Mouse (Mus musculus) spleen, postnatal 14 days (tissue): Measurements from ENCODE around the gene Fam57b.

Experiments
- DNase-seq, 2 experiments: peaks; one replicate each; pipeline ENCODE4 v3.0.0; 2021 to 2022; ENCODE audit warnings: low spot score in 2 of 2

The Fam57b gene

DNA sequence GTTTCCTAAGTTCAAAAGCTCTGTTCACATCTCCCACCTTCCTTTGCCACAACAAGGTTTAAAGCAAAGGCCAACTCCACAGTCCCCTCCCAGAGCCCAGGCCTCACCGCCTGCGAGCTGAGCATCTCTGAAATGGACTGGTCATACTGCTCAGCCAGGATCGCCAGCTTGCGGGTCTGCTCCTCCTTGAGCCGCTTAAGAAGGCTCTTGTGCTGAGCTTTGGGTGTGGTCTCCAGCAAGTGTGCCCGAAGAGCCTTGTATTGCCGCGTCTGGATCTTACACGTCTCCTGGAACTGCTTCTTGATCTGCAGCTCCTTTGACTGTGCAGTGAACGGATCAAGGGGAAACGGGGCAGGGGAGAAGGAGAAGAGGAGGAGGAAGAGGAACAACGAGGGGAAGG lies 70.5 kb downstream of the Fam57b start:
- DNase-seq = no peak

- no peak for DNase-seq
Measured at GRCm38 (mm10) chr7:126869780-126870519, 72.5 kb downstream of the Fam57b start.

- DNase-seq = no peak
Measured at GRCm38 (mm10) chr7:126870520-126870891, 73.0 kb downstream of the Fam57b start.

DNA sequence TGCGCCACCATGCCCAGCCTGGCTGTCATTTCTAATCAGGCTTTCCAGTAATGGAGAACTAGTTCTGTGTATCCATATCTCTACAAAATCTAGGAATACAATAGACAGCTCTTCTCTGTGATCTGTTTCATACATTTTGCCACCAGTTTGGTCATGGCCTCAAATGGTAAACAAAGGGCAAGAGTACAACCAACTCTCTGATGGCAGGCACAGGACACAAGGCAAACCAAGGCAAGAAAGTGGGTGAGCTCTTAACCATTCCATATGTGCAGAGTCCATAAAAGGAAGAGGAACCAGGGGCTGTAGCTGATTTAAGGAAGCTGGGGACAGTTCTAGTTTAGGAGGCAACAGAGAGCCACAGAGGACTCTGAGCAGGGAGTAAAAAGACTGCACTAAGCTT lies 79.8 kb downstream of the Fam57b start:
- DNase-seq = no peak
